Mouse (Mus musculus) hindbrain, embryonic 16.5 days (tissue): ENCODE measurements around the gene Yipf1. TPM values are rescaled to one million over a fixed set of nuclear protein-coding genes. Genes with fewer than 3 reads are reported as not detected.
A peak's percentile ranks its signal among the peaks of the same experiment; 100 is the strongest.

Experiments
- ATAC-seq: fragments of 200-750 bp; cut with Nextera tagmentation; 2 replicates; pipeline ENCODE4 v1.8.0; 2017; ENCODE audit warnings: moderate TSS enrichment, moderate library complexity
- H3K27ac ChIP-seq: fragments of 300-500 bp; sonication (generic); 2 replicates; pipeline ENCODE4 v1.5.1; 2014; ENCODE audit warnings: low read depth, mild to moderate bottlenecking, control low read depth, low read length, moderate library complexity
- H3K27me3 ChIP-seq: fragments of 300-500 bp; sonication (generic); replicated peaks from 2 replicates; pipeline ENCODE4 v1.6.1; 2014; ENCODE audit warnings: low read length; ENCODE audit not compliant: control insufficient read depth, insufficient read depth
- H3K36me3 ChIP-seq: fragments of 300-500 bp; sonication (generic); 2 replicates; pipeline ENCODE4 v1.6.1; 2014; ENCODE audit warnings: mild to moderate bottlenecking, low read length, moderate library complexity, mixed read lengths; ENCODE audit not compliant: control insufficient read depth, insufficient read depth
- H3K4me1 ChIP-seq: fragments of 300-500 bp; sonication (generic); 2 replicates; pipeline ENCODE4 v1.6.1; 2014; ENCODE audit warnings: low read depth, low read length; ENCODE audit not compliant: control insufficient read depth, insufficient read depth
- H3K4me2 ChIP-seq: fragments of 300-500 bp; sonication (generic); 2 replicates; pipeline ENCODE4 v1.6.1; 2014; ENCODE audit warnings: mild to moderate bottlenecking, low read length, control low read depth, moderate library complexity
- H3K4me3 ChIP-seq: fragments of 300-500 bp; sonication (generic); 2 replicates; pipeline ENCODE4 v1.5.1; 2014; ENCODE audit warnings: mild to moderate bottlenecking, low read length, control low read depth, moderate library complexity
- H3K9ac ChIP-seq: fragments of 300-500 bp; sonication (generic); 2 replicates; pipeline ENCODE4 v1.6.1; 2014; ENCODE audit warnings: low read depth, mild to moderate bottlenecking, control low read depth, low read length, moderate library complexity
- H3K9me3 ChIP-seq: fragments of 300-500 bp; sonication (generic); 2 replicates; pipeline ENCODE4 v1.6.1; 2014; ENCODE audit warnings: mild to moderate bottlenecking, low read length, moderate library complexity; ENCODE audit not compliant: control insufficient read depth
- WGBS: fragments of 180-500 bp; shearing (Covaris S2); extraction: QIAGEN DNeasy Blood & Tissue Kit; methylation state at CpG from one replicate; pipeline ENCODE4 v1.1.7; 2014; 5-methylcytosine and 5-hydroxymethylcytosine counted together
- polyA plus RNA-seq: library from polyadenylated mRNA; unstranded; fragments of >200 nt; fragmentation: Nextera tagmentation; extraction: Ambion mirVana; gene quantifications from 2 replicates; pipeline ENCODE4 v1.2.1, GENCODE M21; 2015

The Yipf1 gene
- polyA plus RNA-seq, 1 experiment from 2014 or later = 66.0 TPM

DNA sequence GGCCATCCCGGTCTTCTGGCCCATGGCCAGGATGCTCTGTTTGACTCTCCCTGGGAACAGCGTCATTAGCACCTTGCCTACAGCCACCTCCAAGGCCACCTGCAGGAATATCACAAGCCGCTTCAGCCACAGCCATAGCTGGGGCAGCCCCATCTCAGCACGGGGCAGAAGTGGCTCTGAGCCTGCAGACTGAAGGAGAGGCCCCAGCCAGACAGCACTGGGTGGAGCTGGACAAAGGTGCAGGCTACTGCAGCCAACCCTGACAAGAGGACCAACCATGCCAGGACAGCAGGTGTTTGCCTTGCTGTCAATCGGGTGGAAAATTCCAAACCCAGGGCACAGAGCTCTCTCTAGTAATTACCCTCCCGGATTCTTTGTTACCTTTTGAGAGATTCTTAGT, 7.2 kb upstream of the Yipf1 start, which contains the start of gene Dio1:
Gene Dio1, minus strand, starts transcription at position 204 of the 400 bp plus-strand sequence.
- ATAC-seq = no peak
- no peak within 1 kb of the TSS for H3K4me3 ChIP-seq
- no peaks in the 10 kb centered on the region for H3K36me3 ChIP-seq
- no peaks in the 10 kb centered on the region for H3K27me3 ChIP-seq
- no peak within 1 kb of the TSS for H3K27ac ChIP-seq
- 0 out of 2 replicates have a peak, but pooled peaks cover 3% of the 10 kb centered on the region for H3K9me3 ChIP-seq
- no peaks in the 10 kb centered on the region; the same call in 1 of the 2 replicates for H3K4me1 ChIP-seq
- 61% methylated on average over 6 of the region's 6 CpGs for WGBS
- no peak within 1 kb of the TSS for H3K9ac ChIP-seq
- no peak within 1 kb of the TSS for H3K4me2 ChIP-seq

DNA sequence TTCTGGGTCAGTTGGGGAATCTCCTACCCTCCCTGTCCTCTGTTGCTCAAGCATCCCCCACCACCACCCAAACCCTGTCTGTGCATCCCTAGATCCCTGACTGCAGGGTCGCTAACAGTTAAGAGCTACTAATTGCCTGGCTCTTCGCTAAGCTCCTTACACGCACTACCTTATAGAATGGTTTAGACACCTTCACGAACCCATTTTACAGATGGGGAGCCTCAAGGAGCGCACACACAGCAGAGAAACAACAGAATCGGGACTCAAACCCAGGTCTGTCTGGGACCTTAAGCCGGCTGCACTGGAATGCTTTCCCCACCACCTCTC, 279 bp downstream of the Yipf1 start:
- WGBS = 8% methylated on average over 7 of the region's 7 CpGs
- peak; percentile 81; the same call in 1 of the 2 replicates for ATAC-seq
- Histone ChIP-seq H3K4me2 (peak overlapping the region; percentile 92), H3K9ac (peak overlapping the region; percentile 71), H3K9me3 (0 out of 2 replicates have a peak, but pooled peaks cover 3% of the 10 kb centered on the region), H3K27me3 (no peaks in the 10 kb centered on the region), H3K27ac (no peak overlapping the region), H3K36me3 (no peaks in the 10 kb centered on the region; the same call in 1 of the 2 replicates), H3K4me3 (peak overlapping the region; percentile 69), H3K4me1 (peaks cover 13% of the 10 kb centered on the region)

- Histone ChIP-seq H3K9me3 (no peaks in the 10 kb centered on the region), H3K4me1 (peaks cover 8% of the 10 kb centered on the region), H3K4me3 (no peak overlapping the region), H3K9ac (no peak overlapping the region), H3K4me2 (no peak overlapping the region), H3K27me3 (no peaks in the 10 kb centered on the region), H3K36me3 (peaks cover 14% of the 10 kb centered on the region), H3K27ac (no peak overlapping the region)
- ATAC-seq = no peak
- 79% methylated on average over 8 of the region's 8 CpGs for WGBS
These were observed 4.5 kb downstream of the Yipf1 start for GRCm38 (mm10) chr4:107318646-107319045.

DNA sequence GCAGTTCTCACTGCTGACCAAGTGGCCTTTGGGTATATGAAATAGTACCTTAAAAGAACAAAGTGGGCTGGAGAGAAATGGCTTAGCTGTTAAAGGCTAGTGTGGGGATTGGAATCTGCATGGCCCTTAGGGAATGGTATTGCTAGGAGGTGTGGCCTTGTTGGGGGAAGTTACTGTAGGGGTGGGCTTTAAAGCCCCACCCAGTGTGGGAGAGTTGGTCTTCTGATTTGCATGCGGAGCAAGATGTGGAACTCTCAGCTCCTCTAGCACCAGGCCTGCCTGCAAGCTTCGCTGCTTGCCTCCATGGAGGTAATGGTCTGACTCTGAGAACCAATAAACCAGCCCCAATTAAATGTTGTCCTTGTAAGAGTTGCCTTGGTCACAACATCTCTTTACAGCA, 6.9 kb downstream of the Yipf1 start:
- Histone ChIP-seq H3K27me3 (no peaks in the 10 kb centered on the region), H3K4me3 (no peak overlapping the region), H3K36me3 (peaks cover 14% of the 10 kb centered on the region), H3K4me2 (no peak overlapping the region), H3K27ac (no peak overlapping the region), H3K9ac (no peak overlapping the region), H3K4me1 (no peaks in the 10 kb centered on the region), H3K9me3 (no peaks in the 10 kb centered on the region)
- no peak for ATAC-seq
- WGBS = 87% methylated on average over 2 of the region's 2 CpGs

GRCm38 (mm10) chr4:107323113-107323512, 8.9 kb downstream of the Yipf1 start:
- no peak for ATAC-seq
- H3K27me3 ChIP-seq = no peaks in the 10 kb centered on the region
- H3K4me2 ChIP-seq = no peak overlapping the region
- no peak overlapping the region for H3K27ac ChIP-seq
- H3K4me1 ChIP-seq = no peaks in the 10 kb centered on the region
- no peak overlapping the region for H3K4me3 ChIP-seq
- WGBS = 93% methylated on average over 2 of the region's 2 CpGs
- no peak overlapping the region for H3K9ac ChIP-seq
- peaks cover 14% of the 10 kb centered on the region for H3K36me3 ChIP-seq
- no peaks in the 10 kb centered on the region for H3K9me3 ChIP-seq

DNA sequence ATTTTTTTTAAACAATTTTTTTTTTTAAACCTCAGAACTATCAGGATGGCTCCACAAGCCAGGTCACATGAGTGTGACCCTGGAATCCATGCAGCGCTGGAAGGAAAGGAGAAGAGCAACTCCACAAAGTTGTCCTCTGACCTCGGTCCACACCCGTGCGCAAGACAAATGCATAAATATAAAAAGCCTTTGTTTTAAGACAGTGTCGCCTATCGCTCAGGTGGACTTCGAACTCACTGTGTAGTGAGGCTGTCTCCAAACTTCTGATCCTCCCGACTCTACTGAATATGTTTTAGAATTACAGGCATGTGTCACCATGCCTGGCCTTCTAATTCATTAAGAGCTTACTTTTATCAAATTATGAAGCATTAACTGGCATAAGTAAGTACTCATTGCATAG, 14.4 kb downstream of the Yipf1 start:
- H3K4me3 ChIP-seq = no peak overlapping the region
- H3K36me3 ChIP-seq = no peaks in the 10 kb centered on the region; the same call in 1 of the 2 replicates
- no peak overlapping the region for H3K27ac ChIP-seq
- ATAC-seq = no peak
- no peak overlapping the region for H3K9ac ChIP-seq
- H3K27me3 ChIP-seq = no peaks in the 10 kb centered on the region
- H3K4me1 ChIP-seq = no peaks in the 10 kb centered on the region
- no peaks in the 10 kb centered on the region; the same call in 1 of the 2 replicates for H3K9me3 ChIP-seq
- WGBS = 97% methylated on average over 8 of the region's 8 CpGs
- no peak overlapping the region for H3K4me2 ChIP-seq

GRCm38 (mm10) chr4:107333514-107333913, 19.4 kb downstream of the Yipf1 start:
- Histone ChIP-seq H3K27me3 (no peaks in the 10 kb centered on the region), H3K27ac (no peak overlapping the region), H3K4me1 (no peaks in the 10 kb centered on the region), H3K36me3 (no peaks in the 10 kb centered on the region; the same call in 1 of the 2 replicates), H3K4me3 (no peak overlapping the region), H3K9ac (no peak overlapping the region), H3K9me3 (no peaks in the 10 kb centered on the region; the same call in 1 of the 2 replicates), H3K4me2 (no peak overlapping the region)
- WGBS = 93% methylated on average over 4 of the region's 4 CpGs
- ATAC-seq = no peak

- Histone ChIP-seq H3K27ac (no peak overlapping the region), H3K9me3 (no peaks in the 10 kb centered on the region; the same call in 1 of the 2 replicates), H3K27me3 (no peaks in the 10 kb centered on the region), H3K4me2 (no peak overlapping the region), H3K36me3 (no peaks in the 10 kb centered on the region; the same call in 1 of the 2 replicates), H3K9ac (no peak overlapping the region), H3K4me3 (no peak overlapping the region), H3K4me1 (no peaks in the 10 kb centered on the region)
- ATAC-seq = no peak
- 82% methylated on average over 8 of the region's 8 CpGs for WGBS
These were observed 22.2 kb downstream of the Yipf1 start for GRCm38 (mm10) chr4:107336356-107336755.

- no peak overlapping the region for H3K4me3 ChIP-seq
- no peak overlapping the region for H3K4me2 ChIP-seq
- H3K27me3 ChIP-seq = no peaks in the 10 kb centered on the region
- H3K9me3 ChIP-seq = no peaks in the 10 kb centered on the region; the same call in 1 of the 2 replicates
- ATAC-seq = no peak
- no peak overlapping the region for H3K27ac ChIP-seq
- no peaks in the 10 kb centered on the region; the same call in 1 of the 2 replicates for H3K36me3 ChIP-seq
- 94% methylated on average over 5 of the region's 5 CpGs for WGBS
- no peak overlapping the region for H3K9ac ChIP-seq
- H3K4me1 ChIP-seq = no peaks in the 10 kb centered on the region
These were observed 23.3 kb downstream of the Yipf1 start for GRCm38 (mm10) chr4:107337455-107337854.

- Histone ChIP-seq H3K36me3 (no peaks in the 10 kb centered on the region; the same call in 1 of the 2 replicates), H3K27ac (no peak overlapping the region), H3K9ac (no peak overlapping the region), H3K9me3 (no peaks in the 10 kb centered on the region), H3K4me1 (no peaks in the 10 kb centered on the region), H3K4me3 (no peak overlapping the region), H3K4me2 (no peak overlapping the region), H3K27me3 (no peaks in the 10 kb centered on the region)
- 40% methylated on average over 5 of the region's 5 CpGs for WGBS
- ATAC-seq = no peak
These were observed 27.2 kb downstream of the Yipf1 start for GRCm38 (mm10) chr4:107341354-107341753.
